Mouse (Mus musculus): ENCODE data around the gene Nr4a2. TPM values are rescaled to one million over a fixed set of nuclear protein-coding genes. Genes with fewer than 3 reads are reported as not detected.

Gene Nr4a2
- polyA plus RNA-seq (2021; fragmentation: Nextera tagmentation), result 17.9 and 19.3 TPM in 2 replicates
- long read RNA-seq, experiment 1, transcript Nr4a2-201 (8 exons, 3,568 nt), result major isoform, 67 of 131 reads
- long read RNA-seq, experiment 1, partial matches to known transcripts, result 27 of 131 reads
- long read RNA-seq, experiment 1, other reads (novel, unspliced or antisense), result 34 of 131 reads
- long read RNA-seq, experiment 2, transcript Nr4a2-201 (8 exons, 3,568 nt), result major isoform, 9 of 48 reads
- long read RNA-seq, experiment 2, partial matches to known transcripts, result 22 of 48 reads
- long read RNA-seq, experiment 2, other reads (novel, unspliced or antisense), result 17 of 48 reads

DNA sequence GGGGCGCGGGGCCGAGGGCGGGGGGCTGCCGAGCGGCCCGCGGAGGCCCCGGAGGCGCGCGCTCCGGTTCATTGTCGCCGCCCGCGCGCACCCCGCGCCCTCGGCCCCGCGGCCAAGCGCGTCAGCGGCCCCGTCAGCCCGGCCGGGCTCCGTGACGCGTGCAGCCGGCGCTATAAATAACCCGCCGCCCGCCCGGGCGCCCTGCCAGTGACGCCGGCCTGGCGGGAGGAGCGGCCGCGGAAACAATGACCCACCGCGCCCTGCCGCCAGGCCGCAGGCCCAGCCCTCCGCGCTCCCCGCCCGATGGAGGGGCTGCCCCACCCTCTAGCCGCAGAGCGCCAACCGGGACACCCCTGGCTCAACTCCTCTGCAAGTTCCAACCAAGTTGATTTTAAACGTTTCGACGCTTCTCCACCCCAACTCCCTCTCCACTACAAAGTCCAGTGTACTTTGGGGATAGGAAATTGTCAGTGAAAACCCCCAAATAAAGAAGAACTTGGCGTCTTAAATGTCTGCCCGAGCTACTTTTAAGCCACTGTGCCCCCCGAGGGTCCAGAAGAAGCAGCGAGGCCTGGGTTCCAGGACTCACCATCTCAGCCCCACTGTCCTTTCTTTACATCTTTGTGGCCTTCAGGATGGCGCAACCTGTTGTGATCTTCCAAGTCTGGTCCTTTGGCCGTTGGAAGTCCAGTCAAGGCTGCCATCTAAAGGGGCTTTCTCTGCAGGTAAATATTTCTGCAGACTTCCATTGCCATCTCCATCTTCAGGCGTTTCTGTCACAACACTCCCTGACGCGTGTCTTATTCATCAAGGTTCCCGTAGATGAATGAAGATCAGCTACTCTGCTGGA lies at the start of gene Nr4a2:
Gene Nr4a2 (minus strand): TSS at position 13 of the 850 bp plus-strand sequence.

Other genes with a start within 250 kb of the Nr4a2 start
- 37.5 and 55.6 TPM in 2 replicates for gene Gpd2, start 113.6 kb upstream of the Nr4a2 start, polyA plus RNA-seq (2021; fragmentation: Nextera tagmentation)

Measured in left cerebral cortex, adult 6 months (tissue).